Mouse (Mus musculus): ENCODE data around the gene Srp54c.

GRCm38 (mm10) chr12:55300820-55301351 lies 70.9 kb downstream of the Srp54c start:
- TF ChIP-seq HCFC1 (IDR thresholded peaks at IDR 0.05; ENCODE audit: borderline replicate concordance, insufficient read depth, low read length) = no peak
- TF ChIP-seq ZNF384 (IDR thresholded peaks at IDR 0.05; ENCODE audit: low read depth, low read length) = no peak
- TF ChIP-seq ZC3H11A (IDR thresholded peaks at IDR 0.05; ENCODE audit: borderline replicate concordance, low read depth, low read length) = no peak
- TF ChIP-seq MAFK (IDR thresholded peaks at IDR 0.05; ENCODE audit: insufficient read depth, low read depth, low read length) = no peak
- no peak for TF ChIP-seq CHD2 (IDR thresholded peaks at IDR 0.05; ENCODE audit: low read depth, low read length)

Data from ES-E14 (cell line).